Mouse (Mus musculus) erythroblast, adult 5-6 weeks (primary cell): ENCODE measurements around the gene 2210017I01Rik. TPM values are rescaled to one million over a fixed set of nuclear protein-coding genes. Genes with fewer than 3 reads are reported as not detected.

ENCODE experiments used
- ATAC-seq: replicated peaks from 2 replicates; pipeline ENCODE4 v1.8.0; 2016; ENCODE audit warnings: moderate number of reproducible peaks, mild to moderate bottlenecking, moderate TSS enrichment, inconsistent platforms; ENCODE audit not compliant: poor library complexity, low FRiP score, severe bottlenecking
- total RNA-seq, 2 experiments: library from RNA; stranded (forward) in 1 of 2; stranded (reverse) in 1 of 2; fragments of 150-400 nt in 1 of 2; fragments of 200-764, 138-1000 nt in 1 of 2; gene quantifications; 2 replicates each; pipeline versions ENCODE4 v1.2.3 to v1.2.4; 2015 to 2017; ENCODE audit warnings: low replicate concordance in 2 of 2

Gene 2210017I01Rik
- not detected in 2 replicates for total RNA-seq (2015; ENCODE audit: low replicate concordance)
- not detected in 2 replicates for total RNA-seq (2017; ENCODE audit: low replicate concordance)

GRCm38 (mm10) chr3:92607392-92607791, at the start of gene 2210017I01Rik:
Gene 2210017I01Rik, minus strand, starts transcription at chr3:92607492.
- no peak for ATAC-seq

- ATAC-seq, result no peak
Observed at GRCm38 (mm10) chr3:92656826-92657225, 49.5 kb upstream of the 2210017I01Rik start, which contains the start of gene Lce1b. Gene Lce1b, minus strand, starts transcription at chr3:92656926.

GRCm38 (mm10) chr3:92648207-92648606, 40.9 kb upstream of the 2210017I01Rik start, which contains the start of gene Lce1a1:
Gene Lce1a1, minus strand, starts transcription at chr3:92648307.
- ATAC-seq, result no peak

GRCm38 (mm10) chr3:92639854-92640253, 32.6 kb upstream of the 2210017I01Rik start:
- no peak for ATAC-seq

- ATAC-seq, result no peak
Observed at GRCm38 (mm10) chr3:92638653-92638991, 31.3 kb upstream of the 2210017I01Rik start.

GRCm38 (mm10) chr3:92637745-92638652, 30.7 kb upstream of the 2210017I01Rik start:
- no peak for ATAC-seq

- ATAC-seq, result no peak
Observed at GRCm38 (mm10) chr3:92621560-92621959, 14.3 kb upstream of the 2210017I01Rik start, which contains the start of gene Lce6a. Gene Lce6a, minus strand, starts transcription at chr3:92621660.

- ATAC-seq, result no peak
Observed at GRCm38 (mm10) chr3:92609804-92610203, 2.5 kb upstream of the 2210017I01Rik start.

- no peak for ATAC-seq
Observed at GRCm38 (mm10) chr3:92602169-92602568, 5.1 kb downstream of the 2210017I01Rik start.

- ATAC-seq, result no peak
Observed at GRCm38 (mm10) chr3:92600456-92600855, 6.8 kb downstream of the 2210017I01Rik start.

- no peak for ATAC-seq
Observed at GRCm38 (mm10) chr3:92599973-92600372, 7.3 kb downstream of the 2210017I01Rik start.

- no peak for ATAC-seq
Observed at GRCm38 (mm10) chr3:92598429-92598828, 8.9 kb downstream of the 2210017I01Rik start.

GRCm38 (mm10) chr3:92588858-92589257, 18.4 kb downstream of the 2210017I01Rik start, which contains the start of gene Smcp:
Gene Smcp, minus strand, starts transcription at chr3:92588997.
- ATAC-seq, result no peak

- no peak for ATAC-seq
Observed at GRCm38 (mm10) chr3:92587190-92587589, 20.1 kb downstream of the 2210017I01Rik start.

- ATAC-seq, result no peak
Observed at GRCm38 (mm10) chr3:92585055-92585454, 22.2 kb downstream of the 2210017I01Rik start.

GRCm38 (mm10) chr3:92583164-92583826, 24.0 kb downstream of the 2210017I01Rik start:
- ATAC-seq, result no peak

GRCm38 (mm10) chr3:92579508-92579907, 27.8 kb downstream of the 2210017I01Rik start:
- ATAC-seq, result no peak

- no peak for ATAC-seq
Observed at GRCm38 (mm10) chr3:92578652-92579413, 28.5 kb downstream of the 2210017I01Rik start.

GRCm38 (mm10) chr3:92573449-92574041, 33.7 kb downstream of the 2210017I01Rik start, which contains the start of gene Ivl:
Gene Ivl, minus strand, starts transcription at chr3:92573735.
- no peak for ATAC-seq
